Mouse (Mus musculus) limb, embryonic 15.5 days (tissue): ENCODE data around the gene Hmgcs1. TPM values are rescaled to one million over a fixed set of nuclear protein-coding genes. Genes with fewer than 3 reads are reported as not detected.

Source experiments
- ATAC-seq: fragments of 200-750 bp; cut with Nextera tagmentation; 2 replicates; pipeline ENCODE4 v1.8.0; 2017; ENCODE audit warnings: low read depth, moderate TSS enrichment; ENCODE audit not compliant: insufficient number of reproducible peaks, low FRiP score, low TSS enrichment
- H3K27ac ChIP-seq: fragments of 300-500 bp; sonication (generic); 2 replicates; pipeline ENCODE4 v1.5.1; 2015; ENCODE audit warnings: moderate library complexity, mild to moderate bottlenecking, inconsistent platforms
- H3K27me3 ChIP-seq: fragments of 300-500 bp; sonication (generic); 2 replicates; pipeline ENCODE4 v1.6.1; 2015; ENCODE audit warnings: inconsistent platforms
- H3K36me3 ChIP-seq: fragments of 300-500 bp; sonication (generic); 2 replicates; pipeline ENCODE4 v1.6.1; 2015; ENCODE audit warnings: inconsistent platforms
- H3K4me1 ChIP-seq: fragments of 300-500 bp; sonication (generic); 2 replicates; pipeline ENCODE4 v1.6.1; 2015; ENCODE audit warnings: inconsistent platforms
- H3K4me2 ChIP-seq: fragments of 300-500 bp; sonication (generic); 2 replicates; pipeline ENCODE4 v1.6.1; 2015; ENCODE audit warnings: mild to moderate bottlenecking, inconsistent platforms
- H3K4me3 ChIP-seq: fragments of 300-500 bp; sonication (generic); 2 replicates; pipeline ENCODE4 v1.5.1; 2015; ENCODE audit warnings: mild to moderate bottlenecking, inconsistent platforms
- H3K9ac ChIP-seq: fragments of 300-500 bp; sonication (generic); 2 replicates; pipeline ENCODE4 v1.6.1; 2015; ENCODE audit warnings: inconsistent platforms
- H3K9me3 ChIP-seq: fragments of 300-500 bp; sonication (generic); 2 replicates; pipeline ENCODE4 v1.6.1; 2016; ENCODE audit warnings: inconsistent platforms
- WGBS: fragments of 180-500 bp; shearing (Covaris S2); methylation state at CpG from one replicate; pipeline ENCODE4 v1.1.7; 2015; 5-methylcytosine and 5-hydroxymethylcytosine counted together
- polyA plus RNA-seq: library from polyadenylated mRNA; unstranded; fragments of >200 nt; fragmentation: Nextera tagmentation; extraction: Ambion mirVana; gene quantifications from 2 replicates; pipeline ENCODE4 v1.2.1, GENCODE M21; 2015

The Hmgcs1 gene
- polyA plus RNA-seq, 1 experiment from 2014 or later: 139 TPM

- ATAC-seq: no peak
- Histone ChIP-seq H3K27ac (no peak overlapping the region), H3K4me1 (no peaks in the 10 kb centered on the region), H3K4me2 (no peak overlapping the region), H3K36me3 (no peaks in the 10 kb centered on the region), H3K4me3 (no peak overlapping the region), H3K9ac (no peak overlapping the region), H3K9me3 (no peaks in the 10 kb centered on the region), H3K27me3 (no peaks in the 10 kb centered on the region)
- 90% methylated on average over 7 of the region's 7 CpGs for WGBS
Measured at GRCm38 (mm10) chr13:119729406-119729805, 39.2 kb downstream of the Hmgcs1 start.

- no peak for ATAC-seq
- WGBS: 25% methylated on average over 6 of the region's 6 CpGs
Measured at GRCm38 (mm10) chr13:119731448-119731847, 41.3 kb downstream of the Hmgcs1 start.

GRCm38 (mm10) chr13:119741390-119742237 is 51.4 kb downstream of the Hmgcs1 start:
- Histone ChIP-seq H3K4me1 (peaks cover 8% of the 10 kb centered on the region), H3K27me3 (no peaks in the 10 kb centered on the region), H3K9ac (0 out of 2 replicates have a peak overlapping the region, but pooled peaks have one; percentile 1), H3K9me3 (no peaks in the 10 kb centered on the region), H3K4me3 (peak overlapping the region; percentile 23), H3K27ac (no peak overlapping the region), H3K36me3 (no peaks in the 10 kb centered on the region), H3K4me2 (peak overlapping the region; percentile 36)
- ATAC-seq: no peak
- WGBS: 6% methylated on average over 19 of the region's 19 CpGs

More at GRCm38 (mm10) chr13:119731448-119731847, 41.3 kb downstream of the Hmgcs1 start:
- Histone ChIP-seq H3K36me3 (no peaks in the 10 kb centered on the region), H3K27me3 (no peaks in the 10 kb centered on the region), H3K9me3 (no peaks in the 10 kb centered on the region), H3K4me2 (no peak overlapping the region), H3K9ac (no peak overlapping the region), H3K4me3 (no peak overlapping the region), H3K27ac (no peak overlapping the region), H3K4me1 (no peaks in the 10 kb centered on the region)

- Histone ChIP-seq H3K4me2 (no peak overlapping the region), H3K9ac (no peak overlapping the region), H3K4me3 (no peak overlapping the region), H3K27ac (no peak overlapping the region), H3K9me3 (no peaks in the 10 kb centered on the region), H3K36me3 (no peaks in the 10 kb centered on the region), H3K27me3 (no peaks in the 10 kb centered on the region), H3K4me1 (peaks cover 8% of the 10 kb centered on the region)
- ATAC-seq: no peak
- WGBS: 82% methylated on average over 6 of the region's 6 CpGs
Measured at GRCm38 (mm10) chr13:119742711-119743415, 52.7 kb downstream of the Hmgcs1 start.

DNA sequence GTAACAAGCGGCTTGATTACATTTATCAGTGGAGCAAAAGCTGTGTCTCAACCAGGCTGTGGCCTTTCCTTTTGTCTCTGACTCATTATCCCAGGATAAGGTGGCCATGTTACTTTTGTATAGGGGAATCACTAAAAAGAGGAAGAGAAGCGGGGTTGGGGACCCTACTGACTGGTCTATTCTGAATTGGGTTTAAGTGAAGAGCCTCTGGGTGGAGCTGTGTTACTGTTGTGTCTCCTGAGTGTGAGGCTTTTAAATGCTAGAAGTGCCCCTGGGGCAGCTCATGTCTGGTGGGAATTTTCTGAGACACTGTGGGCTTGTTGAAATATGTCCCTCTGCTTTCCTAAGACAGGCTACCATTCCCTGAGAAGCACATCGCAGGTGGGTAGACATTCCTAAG is 53.3 kb downstream of the Hmgcs1 start:
- Histone ChIP-seq H3K9ac (no peak overlapping the region), H3K4me2 (no peak overlapping the region), H3K4me1 (peaks cover 8% of the 10 kb centered on the region), H3K27me3 (no peaks in the 10 kb centered on the region), H3K4me3 (no peak overlapping the region), H3K36me3 (no peaks in the 10 kb centered on the region), H3K27ac (no peak overlapping the region), H3K9me3 (no peaks in the 10 kb centered on the region)
- 70% methylated on average over 3 of the region's 3 CpGs for WGBS
- ATAC-seq: no peak

GRCm38 (mm10) chr13:119746930-119747329 is 56.8 kb downstream of the Hmgcs1 start:
- H3K9me3 ChIP-seq: no peaks in the 10 kb centered on the region
- no peak overlapping the region for H3K9ac ChIP-seq
- no peaks in the 10 kb centered on the region for H3K27me3 ChIP-seq
- H3K36me3 ChIP-seq: no peaks in the 10 kb centered on the region
- 86% methylated on average over 4 of the region's 4 CpGs for WGBS
- H3K4me2 ChIP-seq: no peak overlapping the region
- no peak overlapping the region for H3K4me3 ChIP-seq
- ATAC-seq: no peak
- H3K27ac ChIP-seq: no peak overlapping the region
- peaks cover 2% of the 10 kb centered on the region for H3K4me1 ChIP-seq

DNA sequence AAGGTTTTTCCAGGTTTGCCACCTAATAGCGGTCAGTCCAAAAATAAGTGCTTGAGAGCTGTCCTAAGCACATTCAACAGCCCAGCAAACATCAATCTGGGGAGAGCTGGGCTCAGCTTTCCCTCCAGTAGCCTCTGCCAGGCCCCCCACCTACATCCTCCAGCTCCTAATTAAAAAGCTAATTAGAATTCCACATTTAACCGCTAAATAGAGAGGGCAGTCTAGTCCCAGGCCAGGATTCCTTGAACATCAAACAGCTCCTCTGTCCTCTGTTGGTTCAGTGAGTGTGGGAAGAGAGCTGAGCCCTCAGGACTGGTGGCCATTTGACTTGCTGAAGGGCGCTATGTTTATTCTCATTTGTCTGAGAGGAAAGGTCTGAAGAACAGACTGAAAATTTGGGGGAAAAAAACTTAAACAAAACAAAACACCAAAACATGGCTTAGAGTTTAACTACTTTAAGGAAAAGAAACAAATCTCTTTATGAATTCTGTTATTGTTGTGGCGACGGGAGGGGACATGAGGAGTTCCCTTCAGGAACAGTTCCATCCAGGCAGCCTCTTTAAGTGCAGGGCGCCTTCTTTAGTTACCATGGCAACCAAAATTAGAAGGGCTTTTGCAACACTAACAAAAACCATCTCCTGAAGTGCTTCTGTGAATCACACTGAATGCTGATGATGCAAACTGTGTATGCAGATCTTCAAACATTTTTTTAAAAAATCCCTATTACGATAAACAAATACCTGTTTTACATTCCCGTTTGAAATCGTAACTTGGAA is 63.9 kb downstream of the Hmgcs1 start:
- Histone ChIP-seq H3K9me3 (no peaks in the 10 kb centered on the region), H3K4me1 (peaks cover 13% of the 10 kb centered on the region), H3K36me3 (no peaks in the 10 kb centered on the region), H3K27ac (no peak overlapping the region), H3K4me3 (no peak overlapping the region), H3K9ac (no peak overlapping the region), H3K4me2 (no peak overlapping the region), H3K27me3 (no peaks in the 10 kb centered on the region)
- no peak for ATAC-seq
- WGBS: 58% methylated on average over 9 of the region's 9 CpGs

DNA sequence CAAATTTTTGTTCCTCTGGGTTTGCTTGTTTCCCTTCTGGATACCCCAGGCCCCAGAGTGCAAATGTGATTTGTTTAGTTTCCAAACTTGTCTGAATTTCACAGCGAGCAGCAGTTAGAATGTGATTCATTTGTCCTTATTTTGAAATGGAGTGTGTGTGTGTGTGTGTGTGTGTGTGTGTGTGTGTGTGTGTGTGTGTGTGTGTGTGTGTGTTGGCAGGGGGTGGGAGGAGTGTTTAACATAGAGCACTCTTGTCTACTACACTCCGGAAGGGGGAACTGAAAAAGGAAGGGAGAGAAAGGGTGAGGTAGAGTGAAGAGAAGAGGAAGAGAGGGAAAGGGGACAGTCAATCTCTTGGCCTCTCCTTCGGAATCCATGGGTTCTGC is 64.4 kb downstream of the Hmgcs1 start:
- H3K4me3 ChIP-seq: peak overlapping the region; percentile 58

DNA sequence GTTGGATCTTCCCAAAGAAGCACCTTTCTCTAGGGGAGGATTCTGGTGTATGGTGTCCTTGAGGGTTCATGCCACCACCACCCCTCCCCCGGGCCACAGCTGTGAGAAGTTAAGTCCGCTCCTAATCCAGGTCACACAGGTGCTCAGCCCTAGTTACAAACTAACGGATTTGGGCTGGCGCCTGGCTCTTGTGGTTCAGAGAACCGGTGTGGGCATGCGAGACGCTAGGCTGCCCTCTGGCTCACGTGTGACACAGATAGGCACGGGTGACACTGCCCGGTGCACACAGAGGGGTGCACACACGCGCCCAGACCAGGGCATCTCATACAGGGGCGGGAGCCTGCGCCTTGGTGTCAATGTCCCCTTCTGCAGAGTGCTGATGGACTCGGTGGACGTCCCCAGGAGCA is 65.0 kb downstream of the Hmgcs1 start:
- 2% methylated on average over 16 of the region's 16 CpGs for WGBS
- Histone ChIP-seq H3K4me3 (peak overlapping the region; percentile 58), H3K27ac (peak overlapping the region; percentile 79), H3K4me1 (peaks cover 13% of the 10 kb centered on the region), H3K36me3 (no peaks in the 10 kb centered on the region), H3K9me3 (no peaks in the 10 kb centered on the region), H3K9ac (peak overlapping the region; percentile 73), H3K27me3 (no peaks in the 10 kb centered on the region), H3K4me2 (peak overlapping the region; percentile 91)
- 0 out of 2 replicates have a peak, but pooled peaks have one; percentile 27 for ATAC-seq

More for the DNA sequence above, 64.4 kb downstream of the Hmgcs1 start:
- Histone ChIP-seq H3K36me3 (no peaks in the 10 kb centered on the region), H3K4me1 (peaks cover 13% of the 10 kb centered on the region), H3K4me2 (peak overlapping the region; percentile 91), H3K9me3 (no peaks in the 10 kb centered on the region), H3K27me3 (no peaks in the 10 kb centered on the region), H3K9ac (no peak overlapping the region), H3K27ac (peak overlapping the region; percentile 79; the same call in 1 of the 2 replicates)
- 26% methylated on average over 3 of the region's 3 CpGs for WGBS
- no peak for ATAC-seq

DNA sequence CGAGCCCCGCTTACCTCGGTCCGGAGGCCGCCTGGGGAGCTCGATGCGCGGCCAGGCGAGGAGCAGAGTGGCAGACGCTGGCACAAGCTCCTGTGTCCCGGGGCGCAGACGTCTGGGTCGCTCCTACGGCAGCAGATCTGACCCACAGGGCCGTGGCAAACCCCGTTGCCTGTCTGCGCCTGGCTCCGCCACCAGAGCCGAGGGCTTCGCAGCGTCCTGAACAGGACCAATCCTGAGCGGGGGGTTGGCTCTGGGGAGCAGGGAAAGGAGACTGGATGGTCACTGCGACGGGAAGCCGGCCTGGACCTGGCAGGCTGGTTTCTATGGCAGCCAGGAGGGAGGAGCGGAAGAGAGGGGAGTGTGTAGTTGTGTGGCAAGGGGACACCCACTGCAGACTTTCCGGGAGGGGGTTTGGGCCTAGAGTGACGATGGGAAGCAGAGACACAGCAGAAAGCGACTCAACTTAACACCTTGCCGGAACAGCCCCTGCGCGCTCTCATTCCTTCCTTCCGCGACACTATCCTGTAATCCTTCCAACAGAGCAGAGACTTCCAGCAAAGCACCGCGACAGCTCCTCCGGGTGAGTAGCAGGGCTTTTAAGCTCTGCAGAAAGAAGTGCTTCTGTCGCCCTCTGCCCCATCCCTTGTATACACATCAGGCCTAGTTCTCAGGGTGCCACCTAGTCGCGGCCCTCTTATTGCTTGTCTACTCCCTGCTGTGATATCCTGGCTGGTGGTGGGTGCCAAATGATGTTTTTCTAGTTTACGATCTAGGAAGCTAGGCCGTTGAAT is 65.7 kb downstream of the Hmgcs1 start, which contains the start of gene Nim1k:
TSS of gene Nim1k (minus strand) at position 202 of the 791 bp plus-strand sequence.
- Histone ChIP-seq H3K27me3 (no peaks in the 10 kb centered on the region), H3K27ac (peak within 1 kb of the TSS; percentile 79), H3K9ac (peak within 1 kb of the TSS; percentile 73), H3K4me3 (peak within 1 kb of the TSS; percentile 58), H3K9me3 (no peaks in the 10 kb centered on the region), H3K36me3 (peaks cover 4% of the 10 kb centered on the region; the same call in 1 of the 2 replicates), H3K4me2 (peak within 1 kb of the TSS; percentile 91), H3K4me1 (peaks cover 13% of the 10 kb centered on the region)
- 2% methylated on average over 43 of the region's 43 CpGs for WGBS
- ATAC-seq: peak; percentile 92

- no peak overlapping the region for H3K4me3 ChIP-seq
- H3K4me1 ChIP-seq: peaks cover 13% of the 10 kb centered on the region
- no peaks in the 10 kb centered on the region for H3K27me3 ChIP-seq
- ATAC-seq: no peak
- H3K9ac ChIP-seq: no peak overlapping the region
- WGBS: 35% methylated on average over 5 of the region's 5 CpGs
- peak overlapping the region; percentile 20; the same call in 1 of the 2 replicates for H3K4me2 ChIP-seq
- H3K36me3 ChIP-seq: peaks cover 13% of the 10 kb centered on the region; the same call in 1 of the 2 replicates
- H3K27ac ChIP-seq: no peak overlapping the region
- H3K9me3 ChIP-seq: no peaks in the 10 kb centered on the region
Measured at GRCm38 (mm10) chr13:119756831-119757230, 66.7 kb downstream of the Hmgcs1 start.
